Mouse (Mus musculus): ENCODE data around the gene Ccdc39. TPM values are rescaled to one million over a fixed set of nuclear protein-coding genes. Genes with fewer than 3 reads are reported as not detected.

The Ccdc39 gene
- total and polyA plus RNA-seq, 3 experiments = 0.25 to 5.6 (median 0.51) TPM

GRCm38 (mm10) chr3:33887438-33887837 is 43.3 kb upstream of the Ccdc39 start:
- TF ChIP-seq MAFK (IDR thresholded peaks at IDR 0.05; ENCODE audit: insufficient replicate concordance, low read length) (no peak), ETS1 (conservative IDR thresholded peaks at IDR 0.05; ENCODE audit: low read depth, low read length) (no peak), ZC3H11A (IDR thresholded peaks at IDR 0.05; ENCODE audit: low read depth, low read length) (no peak), USF2 (conservative IDR thresholded peaks at IDR 0.05; ENCODE audit: low read depth, low read length) (no peak), POLR2A (IDR thresholded peaks at IDR 0.05; ENCODE audit: low read depth, low read length) (no peak), IRF4 (IDR thresholded peaks at IDR 0.05; ENCODE audit: low read depth, low read length) (no peak)

GRCm38 (mm10) chr3:33883105-33883504 is 39.0 kb upstream of the Ccdc39 start:
- no peak overlapping the region for H3K4me2 ChIP-seq (ENCODE audit: insufficient read depth, low read depth, poor library complexity, severe bottlenecking)
- peaks cover 4% of the 10 kb centered on the region for H3K9me3 ChIP-seq (replicated peaks; ENCODE audit: low read length)
- no peak overlapping the region for H3K4me3 ChIP-seq (replicated peaks in 1 of 3; ENCODE audit: low read depth in 2 of 3, low read length in 2 of 3, poor library complexity in 1 of 3)
- in situ Hi-C loops (cut with MboI; ENCODE audit: low pct_ligation_motif_present, low pct_unique_long_range_greater_than_20kb, low sequenced_read_pairs) = no loop called here
- dilution Hi-C loops (cut with MboI; ENCODE audit: extremely low pct_ligation_motif_present, extremely low pct_unique_long_range_greater_than_20kb, low sequenced_read_pairs) = no loop called here
- no peak overlapping the region for H3K27ac ChIP-seq (ENCODE audit: insufficient read depth, low read depth)
- DNase-seq (ENCODE audit: extremely low read depth) = no peak
- no peaks in the 10 kb centered on the region for H3K36me3 ChIP-seq (replicated peaks in 1 of 2; ENCODE audit: control insufficient read depth in 1 of 2, insufficient read depth in 1 of 2, low read length in 1 of 2)
- no peaks in the 10 kb centered on the region for H3K79me2 ChIP-seq (replicated peaks; ENCODE audit: control insufficient read depth, extremely low read depth, insufficient read depth, poor library complexity, severe bottlenecking)
- H3K4me1 ChIP-seq (ENCODE audit: control insufficient read depth in 1 of 2, insufficient read depth in 2 of 2) = no peaks in the 10 kb centered on the region
- H3K9ac ChIP-seq (ENCODE audit: insufficient read depth, low read depth) = no peak overlapping the region
- H3K27me3 ChIP-seq (replicated peaks) = no peaks in the 10 kb centered on the region
- TF ChIP-seq SIN3A (IDR thresholded peaks at IDR 0.05; ENCODE audit: low read length) = no peak
- no peak for TF ChIP-seq JUN (IDR thresholded peaks at IDR 0.05; ENCODE audit: insufficient read depth, low read depth, low read length)
- no peak for TF ChIP-seq MXI1 (IDR thresholded peaks at IDR 0.05; ENCODE audit: low read depth, low read length)
- TF ChIP-seq RCOR1 (conservative IDR thresholded peaks at IDR 0.05; ENCODE audit: low read depth, low read length) = no peak
- no peak for TF ChIP-seq NRF1 (IDR thresholded peaks at IDR 0.05; ENCODE audit: low read depth, low read length)

More at GRCm38 (mm10) chr3:33887438-33887837, 43.3 kb upstream of the Ccdc39 start:
- Histone ChIP-seq H3K9me3 (replicated peaks; ENCODE audit: low read length) (no peaks in the 10 kb centered on the region), H3K4me1 (ENCODE audit: control insufficient read depth in 1 of 2, insufficient read depth in 2 of 2) (no peaks in the 10 kb centered on the region), H3K9ac (ENCODE audit: insufficient read depth, low read depth) (no peak overlapping the region), H3K27me3 (replicated peaks) (no peaks in the 10 kb centered on the region), H3K36me3 (replicated peaks in 1 of 2; ENCODE audit: control insufficient read depth in 1 of 2, insufficient read depth in 1 of 2, low read length in 1 of 2) (no peaks in the 10 kb centered on the region), H3K27ac (ENCODE audit: insufficient read depth, low read depth) (no peak overlapping the region), H3K79me2 (replicated peaks; ENCODE audit: control insufficient read depth, extremely low read depth, insufficient read depth, poor library complexity, severe bottlenecking) (no peaks in the 10 kb centered on the region), H3K4me2 (ENCODE audit: insufficient read depth, low read depth, poor library complexity, severe bottlenecking) (no peak overlapping the region), H3K4me3 (replicated peaks in 1 of 3; ENCODE audit: low read depth in 2 of 3, low read length in 2 of 3, poor library complexity in 1 of 3) (no peak overlapping the region)
- no peak for DNase-seq (ENCODE audit: extremely low read depth)
- in situ Hi-C loops (cut with MboI; ENCODE audit: low pct_ligation_motif_present, low pct_unique_long_range_greater_than_20kb, low sequenced_read_pairs) (no loop called here), dilution Hi-C loops (cut with MboI; ENCODE audit: extremely low pct_ligation_motif_present, extremely low pct_unique_long_range_greater_than_20kb, low sequenced_read_pairs) (no loop called here)

GRCm38 (mm10) chr3:33882695-33883094 is 38.6 kb upstream of the Ccdc39 start:
- in situ Hi-C loops (cut with MboI; ENCODE audit: low pct_ligation_motif_present, low pct_unique_long_range_greater_than_20kb, low sequenced_read_pairs) = no loop called here
- H3K9me3 ChIP-seq (replicated peaks; ENCODE audit: low read length) = peaks cover 4% of the 10 kb centered on the region
- no peaks in the 10 kb centered on the region for H3K27me3 ChIP-seq (replicated peaks)
- H3K4me2 ChIP-seq (ENCODE audit: insufficient read depth, low read depth, poor library complexity, severe bottlenecking) = no peak overlapping the region
- no peak overlapping the region for H3K27ac ChIP-seq (ENCODE audit: insufficient read depth, low read depth)
- no peaks in the 10 kb centered on the region for H3K79me2 ChIP-seq (replicated peaks; ENCODE audit: control insufficient read depth, extremely low read depth, insufficient read depth, poor library complexity, severe bottlenecking)
- DNase-seq (ENCODE audit: extremely low read depth) = no peak
- no peak overlapping the region for H3K9ac ChIP-seq (ENCODE audit: insufficient read depth, low read depth)
- no peaks in the 10 kb centered on the region for H3K36me3 ChIP-seq (replicated peaks in 1 of 2; ENCODE audit: control insufficient read depth in 1 of 2, insufficient read depth in 1 of 2, low read length in 1 of 2)
- TF ChIP-seq MYC (IDR thresholded peaks at IDR 0.05; ENCODE audit: low read depth, low read length) (no peak), UBTF (IDR thresholded peaks at IDR 0.05; ENCODE audit: low read depth, low read length) (no peak), CHD1 (IDR thresholded peaks at IDR 0.05; ENCODE audit: low read depth, low read length) (no peak), MEF2A (IDR thresholded peaks at IDR 0.05; ENCODE audit: borderline replicate concordance, low read depth, low read length) (no peak), EP300 (IDR thresholded peaks at IDR 0.05; ENCODE audit: low read length) (no peak)
- H3K4me1 ChIP-seq (ENCODE audit: control insufficient read depth in 1 of 2, insufficient read depth in 2 of 2) = no peaks in the 10 kb centered on the region
- H3K4me3 ChIP-seq (replicated peaks in 1 of 3; ENCODE audit: low read depth in 2 of 3, low read length in 2 of 3, poor library complexity in 1 of 3) = no peak overlapping the region
- dilution Hi-C loops (cut with MboI; ENCODE audit: extremely low pct_ligation_motif_present, extremely low pct_unique_long_range_greater_than_20kb, low sequenced_read_pairs) = no loop called here
